Mouse (Mus musculus) monocyte, adult 5-6 weeks (primary cell): ENCODE data around the gene Snx3. TPM values are rescaled to one million over a fixed set of nuclear protein-coding genes. Genes with fewer than 3 reads are reported as not detected.

ENCODE experiments used
- ATAC-seq: fragments of 153-309, 156-312 bp; replicated peaks from 2 replicates; pipeline ENCODE4 v1.8.0; 2017; ENCODE audit warnings: mild to moderate bottlenecking; ENCODE audit not compliant: low TSS enrichment, insufficient number of reproducible peaks, severe bottlenecking, poor library complexity, low FRiP score
- total RNA-seq: library from RNA; stranded (forward); fragments of 200-1000, 200-491, 200-594 nt; gene quantifications from 3 replicates; pipeline ENCODE4 v1.2.3, GENCODE M21; 2017

Snx3 gene
- total RNA-seq, 1 experiment from 2014 or later, result 60.0 TPM

DNA sequence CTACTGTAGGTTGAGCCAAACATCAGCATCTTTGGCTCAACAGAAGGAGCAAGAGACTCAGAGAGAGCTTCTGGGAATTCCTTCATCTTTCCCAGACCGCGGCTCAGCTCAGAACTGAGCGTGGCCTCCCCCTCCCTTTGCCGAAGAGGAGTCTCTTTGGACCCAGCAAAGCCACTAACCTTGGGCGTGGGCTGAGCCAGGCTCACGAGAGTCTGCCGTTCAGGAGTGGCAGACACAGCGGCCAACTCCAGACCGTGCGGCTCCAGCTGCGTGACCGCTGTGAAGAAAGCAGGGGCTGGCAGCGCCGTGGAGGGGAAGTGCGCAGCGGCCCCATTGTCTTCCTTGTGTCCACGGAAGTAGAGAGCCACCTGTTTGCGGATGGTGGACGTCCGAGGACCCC lies 70.7 kb downstream of the Snx3 start:
- ATAC-seq, result no peak

GRCm38 (mm10) chr10:42572971-42573370 lies 71.1 kb downstream of the Snx3 start:
- ATAC-seq, result no peak

- no peak for ATAC-seq
These were observed 72.8 kb downstream of the Snx3 start for GRCm38 (mm10) chr10:42574639-42575038.

GRCm38 (mm10) chr10:42577525-42578280 lies 75.9 kb downstream of the Snx3 start:
- ATAC-seq, result no peak

- ATAC-seq, result no peak
These were observed 76.4 kb downstream of the Snx3 start for GRCm38 (mm10) chr10:42578281-42578675.

DNA sequence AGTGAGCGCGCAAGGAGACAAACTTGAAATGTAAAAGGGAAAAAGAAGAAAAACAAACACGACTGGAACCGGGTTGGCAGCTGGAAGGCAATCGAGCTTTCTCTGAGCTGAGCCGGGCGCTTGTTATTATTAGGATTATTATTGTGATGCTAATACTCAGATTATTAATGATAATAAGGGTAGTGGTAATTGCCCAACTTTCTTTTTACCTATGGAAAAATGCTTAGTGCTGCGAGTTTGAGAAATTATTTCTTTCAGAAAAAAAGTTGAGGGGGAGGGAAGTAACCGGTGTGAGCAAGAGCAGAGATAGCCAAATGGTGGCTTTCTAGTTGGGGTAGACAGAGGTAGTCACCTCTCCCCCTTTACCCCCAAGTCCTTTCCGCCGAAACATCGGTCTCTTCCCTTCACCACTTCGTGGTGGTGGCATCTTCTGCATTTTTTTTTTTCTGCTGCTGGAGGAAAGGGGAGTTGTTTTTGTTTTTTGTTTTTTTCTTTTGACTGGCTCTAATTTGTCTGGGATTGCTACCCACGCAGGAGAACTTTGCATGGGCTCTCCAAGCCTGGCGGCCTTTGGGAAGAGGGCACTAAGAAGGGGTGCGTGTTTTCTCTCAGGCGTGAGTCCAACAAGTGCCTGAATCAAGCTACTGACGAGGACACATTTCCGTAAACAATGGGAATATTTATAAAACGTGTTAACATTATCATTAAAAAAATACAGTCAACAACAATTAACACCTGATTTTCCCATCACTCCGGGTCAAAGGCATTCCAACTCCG lies 77.1 kb downstream of the Snx3 start:
- no peak for ATAC-seq

GRCm38 (mm10) chr10:42579475-42580130 lies 77.8 kb downstream of the Snx3 start:
- ATAC-seq, result no peak

DNA sequence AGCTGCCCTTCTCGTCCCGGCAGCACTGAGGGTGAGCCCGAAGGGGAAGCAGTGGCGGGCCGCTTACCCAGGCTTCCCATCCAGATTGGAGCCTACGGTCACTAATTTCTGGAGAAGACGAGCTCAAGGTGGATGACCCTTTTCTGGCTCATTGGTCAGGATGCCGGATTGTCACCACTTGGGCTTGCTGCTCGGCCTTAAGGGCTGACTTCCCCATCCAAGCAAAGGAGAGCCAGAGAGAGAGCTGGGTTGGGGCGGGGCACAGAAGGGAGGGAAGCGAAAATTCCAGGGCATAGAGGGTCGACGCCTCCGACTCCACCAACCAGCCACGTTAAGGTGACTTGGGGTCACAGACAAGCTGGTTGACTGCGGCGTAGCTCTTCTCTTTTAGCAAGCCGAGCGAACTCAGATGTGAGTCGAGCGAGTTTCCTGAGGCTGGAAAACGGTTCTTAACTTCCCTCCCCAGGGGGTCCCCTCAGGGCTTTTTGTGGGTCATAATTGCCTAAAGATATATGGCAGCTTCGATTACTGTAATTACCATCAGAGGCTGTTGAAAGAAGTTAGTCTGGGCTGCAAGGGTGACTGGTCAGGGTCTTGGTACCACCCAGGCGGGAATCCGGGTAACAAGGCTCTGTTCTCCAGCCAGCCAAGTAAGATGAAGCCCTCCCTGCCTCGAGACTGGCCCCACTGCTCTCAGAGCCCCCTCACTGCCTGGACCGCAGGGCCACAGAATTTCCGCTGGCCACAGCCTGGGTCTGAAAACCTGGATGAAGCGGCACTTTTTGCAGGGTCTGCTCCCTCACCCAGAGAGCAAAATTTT lies 78.5 kb downstream of the Snx3 start:
- ATAC-seq, result no peak

DNA sequence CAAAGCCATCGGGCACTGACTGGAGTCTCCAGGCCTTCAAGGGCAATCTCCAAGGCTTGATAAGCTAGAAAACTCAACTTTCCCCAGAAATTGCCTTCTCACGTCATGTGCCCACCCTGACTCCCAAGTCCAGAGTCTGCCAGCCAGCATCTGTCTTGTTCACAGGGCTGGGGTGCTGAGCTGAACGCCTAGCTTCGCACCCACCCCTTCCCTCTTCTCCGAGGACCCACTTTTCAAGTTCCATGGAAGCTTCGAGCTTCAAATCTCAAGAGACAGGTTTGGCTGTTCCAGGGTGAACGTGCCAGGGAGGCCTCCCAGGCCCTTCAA lies 79.1 kb downstream of the Snx3 start:
- ATAC-seq, result no peak

DNA sequence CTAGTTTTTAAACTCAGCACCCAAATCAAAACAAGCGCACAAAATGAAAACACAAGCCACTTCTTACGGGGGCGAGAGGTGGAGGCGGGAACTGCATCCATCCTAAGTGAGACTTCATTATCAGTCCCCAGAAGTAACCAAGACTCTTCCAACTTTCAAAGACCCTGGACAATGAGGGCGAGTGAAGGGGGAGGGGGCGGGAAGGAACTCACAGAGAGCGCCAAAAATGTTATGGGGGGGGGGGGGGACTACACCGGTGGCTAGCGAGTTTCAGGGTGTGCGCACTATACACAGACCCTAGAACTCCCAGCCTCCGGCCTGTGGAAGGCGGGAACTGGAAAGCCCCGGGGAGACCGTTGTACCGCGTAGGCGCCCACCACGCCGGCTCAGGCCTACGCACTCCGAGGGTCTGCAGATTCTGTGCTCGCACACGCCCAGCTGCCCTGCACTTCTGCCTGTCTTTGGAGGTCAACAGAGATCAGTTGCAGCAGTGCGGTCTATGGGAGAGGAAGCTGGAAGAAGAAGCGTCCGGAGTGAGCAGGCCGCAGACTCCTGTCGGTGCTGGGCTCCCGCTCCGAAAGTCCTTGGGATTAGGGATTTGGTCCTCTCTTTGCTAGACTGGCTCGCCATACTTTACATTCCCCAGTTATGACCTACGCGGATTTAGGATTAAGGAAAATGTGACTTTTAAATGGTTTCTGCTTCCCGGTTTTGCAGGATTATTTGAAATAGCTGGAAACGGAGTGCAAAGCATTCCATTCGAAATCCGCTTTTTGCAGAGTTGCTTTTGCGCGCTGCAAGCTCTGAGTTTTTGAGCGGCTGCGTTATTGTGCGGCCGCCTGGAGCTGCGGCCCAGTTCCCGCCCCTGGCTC lies 80.1 kb downstream of the Snx3 start:
- no peak for ATAC-seq

- no peak for ATAC-seq
These were observed 80.8 kb downstream of the Snx3 start for GRCm38 (mm10) chr10:42582566-42583110.

DNA sequence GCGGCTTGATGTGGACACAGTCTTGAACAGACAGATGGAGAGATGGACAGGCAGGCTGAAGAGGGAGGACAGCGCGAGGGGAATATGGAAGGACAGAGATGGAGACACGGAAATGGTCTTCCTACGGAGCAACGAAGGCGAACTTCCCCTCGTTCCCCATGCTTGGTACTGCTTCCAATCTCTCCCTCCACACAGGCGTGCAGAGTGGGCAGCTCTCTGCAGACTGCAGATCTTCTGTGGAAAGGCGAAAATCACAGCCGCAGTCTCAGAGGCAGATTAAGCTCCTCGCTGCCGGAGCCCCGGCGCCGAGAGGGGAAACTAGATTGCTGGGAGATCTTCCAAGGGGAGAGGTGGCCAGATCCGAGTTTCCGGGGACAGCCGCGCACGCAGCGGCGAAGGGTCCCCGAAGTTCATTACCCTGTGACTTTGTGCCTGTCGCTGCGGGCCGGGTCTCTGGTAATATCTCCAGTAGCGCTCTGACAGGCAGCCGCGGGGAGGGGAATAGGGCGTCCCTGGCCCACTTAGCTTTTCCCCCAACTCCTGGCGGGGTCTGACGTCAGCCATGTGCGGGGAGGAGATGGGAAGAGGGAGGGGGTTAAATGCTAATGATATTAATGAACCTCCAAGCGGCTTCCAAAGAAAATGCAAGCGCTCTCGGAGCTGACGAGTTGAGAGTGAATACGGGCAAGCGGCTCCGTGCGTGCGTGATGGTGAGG lies 81.5 kb downstream of the Snx3 start, which contains the start of the genes Nr2e1 and Ostm1:
Nr2e1 (minus strand) TSS at position 476 of the 716 bp plus-strand sequence.
Ostm1 (plus strand) TSS at position 666 of the 716 bp plus-strand sequence.
- no peak for ATAC-seq

GRCm38 (mm10) chr10:42583902-42584435 lies 82.1 kb downstream of the Snx3 start:
- ATAC-seq, result no peak

DNA sequence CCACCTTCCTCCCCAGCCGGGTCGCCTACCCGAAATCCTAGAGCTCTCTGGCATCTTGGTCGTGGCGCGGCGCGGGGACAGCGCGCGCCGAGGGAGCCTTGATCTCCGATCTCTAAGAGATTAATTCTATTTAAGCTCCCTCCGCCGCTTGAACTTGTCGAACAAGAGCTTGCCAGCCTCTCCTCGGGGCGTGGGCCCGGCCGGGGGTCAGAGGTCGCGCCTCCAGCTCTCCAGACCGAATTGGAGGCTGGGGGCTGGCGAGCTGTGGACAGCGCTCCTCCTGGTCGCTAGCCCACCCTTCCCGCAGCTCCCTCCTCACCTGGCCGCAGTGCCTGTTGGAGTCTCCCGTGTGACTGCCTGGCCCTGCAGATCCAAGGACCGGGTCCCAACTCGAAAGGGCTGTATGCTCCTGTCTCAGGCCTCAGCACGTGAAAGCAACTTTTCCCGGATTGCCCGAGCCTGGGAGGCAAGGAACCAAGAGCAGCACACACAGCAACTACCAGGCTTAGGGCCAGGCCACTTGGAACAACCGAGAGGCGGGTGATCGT lies 82.7 kb downstream of the Snx3 start:
- ATAC-seq, result no peak
